Mouse (Mus musculus) G1E (cell line): ENCODE results near the gene Fibcd1. TPM values are rescaled to one million over a fixed set of nuclear protein-coding genes. Genes with fewer than 3 reads are reported as not detected.

Experiments
- ATAC-seq: 2 replicates; pipeline ENCODE4 v1.8.0; 2016; ENCODE audit warnings: mild to moderate bottlenecking; ENCODE audit not compliant: insufficient number of reproducible peaks, poor library complexity, low FRiP score, severe bottlenecking; ENCODE audit errors: extremely low read depth
- DNase-seq: peaks from one replicate; pipeline ENCODE4 v3.0.0; 2012; ENCODE audit warnings: low spot score
- H3K27me3 ChIP-seq: 2 replicates; pipeline ENCODE4 v1.6.1; 2012; ENCODE audit warnings: mild to moderate bottlenecking, low read length, inconsistent platforms; ENCODE audit not compliant: insufficient read depth
- H3K36me3 ChIP-seq: replicated peaks from 2 replicates; pipeline ENCODE3; 2012; ENCODE audit warnings: mild to moderate bottlenecking, inconsistent platforms
- H3K4me1 ChIP-seq: 2 replicates; pipeline ENCODE4 v1.6.1; 2012; ENCODE audit warnings: low read depth, low read length, inconsistent platforms, mixed read lengths; ENCODE audit not compliant: insufficient read depth
- H3K4me3 ChIP-seq: 2 replicates; pipeline ENCODE4 v1.5.1; 2012; ENCODE audit warnings: low read depth, mild to moderate bottlenecking, inconsistent platforms, low read length, moderate library complexity, mixed read lengths
- H3K9me3 ChIP-seq: replicated peaks from 2 replicates; pipeline ENCODE4 v1.6.1; 2012; ENCODE audit warnings: inconsistent platforms
- CTCF ChIP-seq: IDR thresholded peaks from 2 replicates; pipeline ENCODE4 v1.5.1; 2012; ENCODE audit warnings: low read depth, low read length, inconsistent platforms, mixed read lengths
- GATA1 ChIP-seq: IDR thresholded peaks from 2 replicates; pipeline ENCODE4 v1.6.1; 2012; ENCODE audit warnings: borderline replicate concordance, low read length, inconsistent platforms, mixed read lengths
- GATA2 ChIP-seq: IDR thresholded peaks from 2 replicates; pipeline ENCODE4 v1.6.1; 2012; ENCODE audit warnings: low read depth, low read length, inconsistent platforms, borderline replicate concordance
- POLR2AphosphoS5 ChIP-seq: IDR thresholded peaks from 2 replicates; pipeline ENCODE4 v1.6.1; 2012; ENCODE audit warnings: low read depth, low read length, inconsistent platforms; ENCODE audit not compliant: insufficient replicate concordance
- TAL1 ChIP-seq: conservative IDR thresholded peaks from 2 replicates; pipeline ENCODE4 v1.6.1; 2012; ENCODE audit warnings: low read depth, low read length, inconsistent platforms, mixed read lengths
- polyA plus RNA-seq: library from polyadenylated mRNA; stranded (reverse); fragments of >175 nt; gene quantifications from 2 replicates; pipeline ENCODE4 v1.2.3, GENCODE M21; 2012
- total RNA-seq, 2 experiments: library from RNA; stranded (forward) in 1 of 2; stranded (reverse) in 1 of 2; fragments of 200-1000 nt in 1 of 2; fragments of >200 nt in 1 of 2; fragmentation: Nextera tagmentation in 1 of 2; gene quantifications; 2 replicates each; pipeline ENCODE4 v1.2.3; 2014 to 2017

Fibcd1 gene
- total and polyA plus RNA-seq, 3 experiments: 0.11 TPM; not detected in 2

DNA sequence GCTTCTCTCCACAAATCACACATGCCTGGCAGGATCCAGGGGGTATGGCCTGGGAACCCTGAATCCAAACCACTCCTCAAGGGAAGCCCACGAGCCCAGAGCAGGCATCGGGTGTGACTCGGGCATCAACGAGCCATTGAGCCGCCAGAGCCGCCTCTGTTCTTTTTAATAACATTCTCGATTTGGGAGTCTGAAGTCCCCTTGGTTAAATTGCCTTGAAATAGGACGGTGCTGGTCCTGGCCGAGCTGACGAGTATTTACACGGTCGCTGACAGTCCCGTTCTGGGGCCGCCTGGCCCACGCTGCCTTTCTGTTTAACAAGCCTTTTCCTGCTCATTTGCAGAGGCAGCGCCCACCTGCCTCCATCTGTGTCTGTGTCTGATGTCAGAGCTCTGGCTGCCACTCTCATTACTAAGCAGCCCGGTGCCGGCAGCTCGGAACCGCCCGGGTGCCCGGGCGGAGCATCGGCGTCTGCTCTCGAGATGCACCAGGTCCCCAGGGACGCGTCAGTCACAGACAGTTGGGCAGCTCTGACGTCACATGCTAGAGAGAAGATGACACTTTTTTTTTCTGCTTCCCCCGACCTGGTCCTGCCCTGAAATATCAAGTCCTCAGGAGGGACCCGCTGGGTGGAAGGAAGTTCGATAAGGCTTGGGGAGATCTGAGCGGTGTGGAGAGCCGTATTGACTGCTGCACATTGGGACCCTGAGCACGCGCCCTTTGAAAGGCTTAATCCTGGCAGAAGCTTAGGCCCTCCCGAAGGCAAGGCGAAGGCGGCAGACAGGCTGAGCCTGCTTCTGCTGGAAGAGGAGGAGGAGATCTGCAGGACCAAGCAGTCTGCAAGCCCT lies 23.1 kb downstream of the Fibcd1 start:
- no peaks in the 10 kb centered on the region for H3K36me3 ChIP-seq
- ATAC-seq (no peak), DNase-seq (no peak)
- H3K4me3 ChIP-seq: no peak overlapping the region
- H3K9me3 ChIP-seq: no peaks in the 10 kb centered on the region
- TF ChIP-seq GATA1: no peak
- no peak for TF ChIP-seq GATA2
- no peak for TF ChIP-seq POLR2AphosphoS5
- no peak for TF ChIP-seq TAL1
- TF ChIP-seq CTCF: no peak
- no peaks in the 10 kb centered on the region for H3K4me1 ChIP-seq
- H3K27me3 ChIP-seq: peaks cover 41% of the 10 kb centered on the region

DNA sequence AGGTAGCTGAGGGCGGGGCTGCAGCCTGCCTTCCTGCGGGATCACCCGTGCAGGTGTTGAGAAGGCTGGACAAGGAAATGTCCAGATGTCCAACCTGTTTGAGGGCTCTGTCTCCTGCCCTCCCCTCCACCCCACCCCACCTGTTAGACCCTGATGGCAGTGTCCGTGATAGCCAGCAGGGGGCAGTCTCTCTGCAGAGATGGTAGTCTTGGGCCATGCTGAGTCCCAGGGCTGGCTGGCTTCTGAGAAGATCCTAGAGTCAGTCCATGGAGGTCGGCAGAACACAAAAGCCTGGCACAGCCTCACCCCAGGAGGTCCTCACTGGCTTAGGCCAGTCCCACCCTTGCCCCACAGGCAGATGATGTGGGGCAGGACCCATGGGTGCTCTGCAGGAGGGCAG lies 30.4 kb downstream of the Fibcd1 start:
- Histone ChIP-seq H3K4me3 (no peak overlapping the region), H3K36me3 (no peaks in the 10 kb centered on the region), H3K9me3 (no peaks in the 10 kb centered on the region), H3K4me1 (no peaks in the 10 kb centered on the region), H3K27me3 (peaks cover 60% of the 10 kb centered on the region)
- no peak for ATAC-seq
- no peak for TF ChIP-seq GATA1
- peak; percentile 43; the same call in 1 of the 2 replicates for TF ChIP-seq CTCF
- DNase-seq: peak; percentile 19

- H3K36me3 ChIP-seq: no peaks in the 10 kb centered on the region
- peaks cover 59% of the 10 kb centered on the region for H3K27me3 ChIP-seq
Measured at GRCm38 (mm10) chr2:31814699-31815098, 31.1 kb downstream of the Fibcd1 start.

DNA sequence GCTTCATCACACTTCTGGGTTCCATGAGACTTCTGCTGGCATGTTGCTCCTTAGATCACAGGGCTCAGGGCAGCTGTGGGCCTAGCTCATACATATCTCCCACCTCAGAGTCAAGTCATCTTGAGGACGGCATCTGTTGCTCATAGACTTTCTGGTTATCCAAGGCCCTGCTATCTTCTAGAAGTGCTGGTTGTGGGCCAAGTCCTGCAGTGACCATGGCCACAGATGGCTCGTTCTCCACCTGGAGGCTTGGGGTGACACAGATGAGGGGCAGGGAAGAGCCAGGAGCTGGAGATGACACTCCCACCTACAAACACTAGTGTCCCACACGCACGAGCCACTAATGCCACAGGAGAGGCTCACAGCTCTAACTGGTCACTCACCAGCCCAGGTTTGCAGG lies 32.2 kb downstream of the Fibcd1 start:
- Histone ChIP-seq H3K4me3 (no peak overlapping the region), H3K9me3 (no peaks in the 10 kb centered on the region), H3K27me3 (peaks cover 57% of the 10 kb centered on the region), H3K36me3 (no peaks in the 10 kb centered on the region), H3K4me1 (no peaks in the 10 kb centered on the region)
- TF ChIP-seq POLR2AphosphoS5: no peak
- TF ChIP-seq GATA2: no peak
- TF ChIP-seq CTCF: no peak
- no peak for TF ChIP-seq TAL1
- no peak for TF ChIP-seq GATA1
- DNase-seq (no peak), ATAC-seq (no peak)

More at GRCm38 (mm10) chr2:31814699-31815098, 31.1 kb downstream of the Fibcd1 start:
- DNase-seq: no peak
- Histone ChIP-seq H3K9me3 (no peaks in the 10 kb centered on the region), H3K4me1 (no peaks in the 10 kb centered on the region), H3K4me3 (no peak overlapping the region)
- TF ChIP-seq GATA2: no peak
- no peak for TF ChIP-seq POLR2AphosphoS5
- ATAC-seq: no peak

- H3K27me3 ChIP-seq: peaks cover 50% of the 10 kb centered on the region
- no peaks in the 10 kb centered on the region for H3K36me3 ChIP-seq
- no peak for TF ChIP-seq GATA1
- TF ChIP-seq TAL1: no peak
- no peak for ATAC-seq
- no peak for DNase-seq
- no peak overlapping the region for H3K4me3 ChIP-seq
- no peaks in the 10 kb centered on the region for H3K4me1 ChIP-seq
- H3K9me3 ChIP-seq: no peaks in the 10 kb centered on the region
Measured at GRCm38 (mm10) chr2:31811086-31811958, 34.5 kb downstream of the Fibcd1 start.

DNA sequence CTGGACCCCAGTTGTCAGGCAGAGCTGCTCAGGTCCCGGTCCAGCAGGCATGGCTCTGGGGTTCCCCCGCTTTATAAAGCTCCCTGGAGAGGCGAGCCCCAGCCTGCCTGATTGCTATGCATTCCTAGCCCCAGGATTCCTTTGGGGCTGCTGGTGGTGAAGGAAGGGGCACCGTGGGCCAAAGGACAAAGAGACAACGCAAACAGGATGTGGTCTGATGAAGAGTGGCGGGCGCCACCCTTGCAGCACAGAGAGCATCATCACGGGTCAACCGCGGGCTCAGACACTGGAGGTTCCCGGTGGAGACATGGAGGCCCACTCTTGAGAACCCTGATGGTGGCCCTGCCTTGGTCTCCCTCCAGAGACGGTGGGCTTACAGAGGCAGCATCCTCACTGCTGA lies 35.4 kb downstream of the Fibcd1 start, which contains the start of gene Qrfp:
Qrfp (minus strand) TSS at position 137 of the 400 bp plus-strand sequence.
- Histone ChIP-seq H3K27me3 (peaks cover 47% of the 10 kb centered on the region), H3K4me3 (no peak within 1 kb of the TSS), H3K9me3 (no peaks in the 10 kb centered on the region), H3K36me3 (no peaks in the 10 kb centered on the region), H3K4me1 (no peaks in the 10 kb centered on the region)
- DNase-seq (no peak), ATAC-seq (no peak)
- TF ChIP-seq GATA2 (no peak), TAL1 (no peak), GATA1 (no peak)
